Mouse (Mus musculus) forebrain, embryonic 15.5 days (tissue): Measurements from ENCODE around the gene Noxred1. TPM values are rescaled to one million over a fixed set of nuclear protein-coding genes. Genes with fewer than 3 reads are reported as not detected.

ENCODE experiments used
- ATAC-seq: fragments of 200-750 bp; cut with Nextera tagmentation; replicated peaks from 2 replicates; pipeline ENCODE4 v1.8.0; 2017; ENCODE audit warnings: mild to moderate bottlenecking, moderate TSS enrichment, moderate library complexity
- H3K27ac ChIP-seq: fragments of 300-500 bp; sonication (generic); replicated peaks from 2 replicates; pipeline ENCODE4 v1.5.1; 2015; ENCODE audit warnings: mild to moderate bottlenecking, inconsistent platforms
- H3K27me3 ChIP-seq: fragments of 300-500 bp; sonication (generic); 2 replicates; pipeline ENCODE4 v1.6.1; 2015; ENCODE audit warnings: inconsistent platforms
- H3K36me3 ChIP-seq: fragments of 300-500 bp; sonication (generic); 2 replicates; pipeline ENCODE4 v1.6.1; 2015; ENCODE audit warnings: mild to moderate bottlenecking, inconsistent platforms
- H3K4me1 ChIP-seq: fragments of 300-500 bp; sonication (generic); 2 replicates; pipeline ENCODE4 v1.6.1; 2015; ENCODE audit warnings: inconsistent platforms
- H3K4me2 ChIP-seq: fragments of 300-500 bp; sonication (generic); replicated peaks from 2 replicates; pipeline ENCODE4 v1.6.1; 2015; ENCODE audit warnings: mild to moderate bottlenecking, inconsistent platforms
- H3K4me3 ChIP-seq: fragments of 300-500 bp; sonication (generic); 2 replicates; pipeline ENCODE4 v1.5.1; 2015; ENCODE audit warnings: mild to moderate bottlenecking, inconsistent platforms
- H3K9ac ChIP-seq: fragments of 300-500 bp; sonication (generic); replicated peaks from 2 replicates; pipeline ENCODE4 v1.6.1; 2015; ENCODE audit warnings: mild to moderate bottlenecking, inconsistent platforms
- H3K9me3 ChIP-seq: fragments of 300-500 bp; sonication (generic); 2 replicates; pipeline ENCODE4 v1.6.1; 2016; ENCODE audit warnings: inconsistent platforms
- WGBS: fragments of 180-500 bp; shearing (Covaris S2); methylation state at CpG from one replicate; pipeline ENCODE4 v1.1.7; 2015; ENCODE audit warnings: mixed read lengths; 5-methylcytosine and 5-hydroxymethylcytosine counted together
- microRNA-seq: library from miRNA; unstranded; fragments of <30 nt; microRNA quantifications from one replicate; pipeline ENCODE4, GENCODE M21; 2016
- polyA plus RNA-seq: library from polyadenylated mRNA; unstranded; fragments of >200 nt; fragmentation: Nextera tagmentation; extraction: Ambion mirVana; gene quantifications from 2 replicates; pipeline ENCODE4 v1.2.1, GENCODE M21; 2015

Gene Noxred1
- polyA plus RNA-seq, 1 experiment from 2014 or later, result 1.2 TPM

- H3K36me3 ChIP-seq, result peaks cover 7% of the 10 kb centered on the region; the same call in 1 of the 2 replicates
- WGBS, result 98% methylated on average over 4 of the region's 4 CpGs
- no peaks in the 10 kb centered on the region for H3K4me1 ChIP-seq
- no peak overlapping the region for H3K4me2 ChIP-seq
- no peak overlapping the region for H3K9ac ChIP-seq
- H3K9me3 ChIP-seq, result no peaks in the 10 kb centered on the region
- no peak overlapping the region for H3K27ac ChIP-seq
- no peak for ATAC-seq
- no peaks in the 10 kb centered on the region for H3K27me3 ChIP-seq
- no peak overlapping the region for H3K4me3 ChIP-seq
Observed at GRCm38 (mm10) chr12:87177631-87178030, 60.9 kb downstream of the Noxred1 start.

GRCm38 (mm10) chr12:87175194-87175946 is 63.2 kb downstream of the Noxred1 start:
- H3K27me3 ChIP-seq, result no peaks in the 10 kb centered on the region
- peaks cover 28% of the 10 kb centered on the region for H3K36me3 ChIP-seq
- 77% methylated on average over 4 of the region's 4 CpGs for WGBS
- ATAC-seq, result no peak
- no peaks in the 10 kb centered on the region for H3K4me1 ChIP-seq
- H3K27ac ChIP-seq, result no peak overlapping the region
- H3K9ac ChIP-seq, result no peak overlapping the region
- H3K9me3 ChIP-seq, result no peaks in the 10 kb centered on the region
- no peak overlapping the region for H3K4me3 ChIP-seq
- no peak overlapping the region for H3K4me2 ChIP-seq

Small RNA genes within 50 kb of the gene (microRNA-seq; reads per million reads assigned to microRNA genes)
- gene Gm47293, result not detected

Other genes starting within 250 kb of the Noxred1 start
- 6.6 and 7.1 TPM in 2 replicates for gene Zdhhc22, start 248.3 kb downstream of the Noxred1 start, polyA plus RNA-seq
- 5.7 and 7.0 TPM in 2 replicates for gene Tmem63c, start 217.4 kb downstream of the Noxred1 start, polyA plus RNA-seq
- 1.8 and 2.0 TPM in 2 replicates for gene Ngb, start 136.2 kb downstream of the Noxred1 start, polyA plus RNA-seq
- 25.5 and 26.8 TPM in 2 replicates for gene Gstz1, start 91.6 kb downstream of the Noxred1 start, polyA plus RNA-seq
- 12.5 and 12.8 TPM in 2 replicates for gene Pomt2, start 90.8 kb downstream of the Noxred1 start, polyA plus RNA-seq
- 1.6 and 2.1 TPM in 2 replicates for gene Samd15, start 39.0 kb downstream of the Noxred1 start, polyA plus RNA-seq
- gene Tmed8, start 38.3 kb downstream of the Noxred1 start, polyA plus RNA-seq, result 3.6 TPM in 2 replicates
- gene Vipas39, start 27.5 kb upstream of the Noxred1 start, polyA plus RNA-seq, result 72.3 and 77.1 TPM in 2 replicates
- gene Ahsa1, start 27.7 kb upstream of the Noxred1 start, polyA plus RNA-seq, result 216 and 226 TPM in 2 replicates
- gene Ism2, start 61.0 kb upstream of the Noxred1 start, polyA plus RNA-seq, result 0.49 and 1.4 TPM in 2 replicates
- gene Sptlc2, start 149.6 kb upstream of the Noxred1 start, polyA plus RNA-seq, result 60.8 and 68.3 TPM in 2 replicates
- 249 and 275 TPM in 2 replicates for gene Slirp, start 205.2 kb upstream of the Noxred1 start, polyA plus RNA-seq
- gene Alkbh1, start 205.3 kb upstream of the Noxred1 start, polyA plus RNA-seq, result 51.3 and 52.1 TPM in 2 replicates
- gene Snw1, start 233.5 kb upstream of the Noxred1 start, polyA plus RNA-seq, result 127 and 128 TPM in 2 replicates